Mouse (Mus musculus): ENCODE measurements around the gene P2ry2. TPM values are rescaled to one million over a fixed set of nuclear protein-coding genes. Genes with fewer than 3 reads are reported as not detected.
A peak's percentile ranks its signal among the peaks of the same experiment; 100 is the strongest.

Gene P2ry2
- total RNA-seq, 2 experiments from 2014 or later: 0.38 to 0.68 TPM

GRCm38 (mm10) chr7:100990636-100991311 lies 21.9 kb downstream of the P2ry2 start:
- no peak for ATAC-seq (replicated peaks; ENCODE audit: low FRiP score, poor library complexity, severe bottlenecking)

- no peak for ATAC-seq (replicated peaks; ENCODE audit: low FRiP score, poor library complexity, severe bottlenecking)
Observed at GRCm38 (mm10) chr7:100988092-100988491, 24.6 kb downstream of the P2ry2 start.

GRCm38 (mm10) chr7:100984452-100985395 lies 27.9 kb downstream of the P2ry2 start:
- no peak for ATAC-seq (replicated peaks; ENCODE audit: low FRiP score, poor library complexity, severe bottlenecking)

GRCm38 (mm10) chr7:100979175-100979574 lies 33.5 kb downstream of the P2ry2 start:
- no peak for ATAC-seq (replicated peaks; ENCODE audit: low FRiP score, poor library complexity, severe bottlenecking)

GRCm38 (mm10) chr7:100978171-100978570 lies 34.5 kb downstream of the P2ry2 start:
- ATAC-seq (replicated peaks; ENCODE audit: low FRiP score, poor library complexity, severe bottlenecking): no peak

- no peak for ATAC-seq (replicated peaks; ENCODE audit: low FRiP score, poor library complexity, severe bottlenecking)
Observed at GRCm38 (mm10) chr7:100974135-100974903, 38.3 kb downstream of the P2ry2 start, which contains the start of gene P2ry6. TSS of gene P2ry6 (minus strand) at chr7:100974649.

- ATAC-seq (replicated peaks; ENCODE audit: low FRiP score, poor library complexity, severe bottlenecking): no peak
Observed at GRCm38 (mm10) chr7:100972875-100973274, 39.8 kb downstream of the P2ry2 start.

GRCm38 (mm10) chr7:100968874-100969659 lies 43.6 kb downstream of the P2ry2 start:
- no peak for ATAC-seq (replicated peaks; ENCODE audit: low FRiP score, poor library complexity, severe bottlenecking)

- ATAC-seq (replicated peaks; ENCODE audit: low FRiP score, poor library complexity, severe bottlenecking): no peak
Observed at GRCm38 (mm10) chr7:100968376-100968775, 44.3 kb downstream of the P2ry2 start.

- ATAC-seq (replicated peaks; ENCODE audit: low FRiP score, poor library complexity, severe bottlenecking): no peak
Observed at GRCm38 (mm10) chr7:100967850-100968249, 44.8 kb downstream of the P2ry2 start.

GRCm38 (mm10) chr7:100966014-100966413 lies 46.7 kb downstream of the P2ry2 start:
- ATAC-seq (replicated peaks; ENCODE audit: low FRiP score, poor library complexity, severe bottlenecking): no peak

GRCm38 (mm10) chr7:100965079-100965478 lies 47.6 kb downstream of the P2ry2 start:
- ATAC-seq (replicated peaks; ENCODE audit: low FRiP score, poor library complexity, severe bottlenecking): peak; percentile 66

- 0 out of 2 replicates have a peak, but pooled peaks have one; percentile 21 for ATAC-seq (replicated peaks; ENCODE audit: low FRiP score, poor library complexity, severe bottlenecking)
Observed at GRCm38 (mm10) chr7:100964242-100964641, 48.4 kb downstream of the P2ry2 start.

- ATAC-seq (replicated peaks; ENCODE audit: low FRiP score, poor library complexity, severe bottlenecking): no peak
Observed at GRCm38 (mm10) chr7:100963381-100963780, 49.3 kb downstream of the P2ry2 start.

- ATAC-seq (replicated peaks; ENCODE audit: low FRiP score, poor library complexity, severe bottlenecking): no peak
Observed at GRCm38 (mm10) chr7:100961146-100961545, 51.5 kb downstream of the P2ry2 start.

GRCm38 (mm10) chr7:100960462-100960861 lies 52.2 kb downstream of the P2ry2 start:
- ATAC-seq (replicated peaks; ENCODE audit: low FRiP score, poor library complexity, severe bottlenecking): no peak

GRCm38 (mm10) chr7:100958426-100958825 lies 54.2 kb downstream of the P2ry2 start:
- ATAC-seq (replicated peaks; ENCODE audit: low FRiP score, poor library complexity, severe bottlenecking): no peak

GRCm38 (mm10) chr7:100952686-100953085 lies 60.0 kb downstream of the P2ry2 start:
- no peak for ATAC-seq (replicated peaks; ENCODE audit: low FRiP score, poor library complexity, severe bottlenecking)

- no peak for ATAC-seq (replicated peaks; ENCODE audit: low FRiP score, poor library complexity, severe bottlenecking)
Observed at GRCm38 (mm10) chr7:100951903-100952302, 60.8 kb downstream of the P2ry2 start.
